Mouse (Mus musculus) heart, embryonic 12.5 days (tissue): ENCODE results near the gene Igsf21. TPM values are rescaled to one million over a fixed set of nuclear protein-coding genes. Genes with fewer than 3 reads are reported as not detected.

ENCODE experiments used
- ATAC-seq: fragments of 200-750 bp; cut with Nextera tagmentation; 2 replicates; pipeline ENCODE4 v1.8.0; 2017; ENCODE audit warnings: moderate TSS enrichment, moderate library complexity; ENCODE audit not compliant: insufficient number of reproducible peaks, low FRiP score
- H3K27ac ChIP-seq: fragments of 300-500 bp; sonication (generic); 2 replicates; pipeline ENCODE4 v1.5.1; 2016; ENCODE audit warnings: mild to moderate bottlenecking, moderate library complexity; ENCODE audit not compliant: poor library complexity, severe bottlenecking
- H3K27me3 ChIP-seq: fragments of 300-500 bp; sonication (generic); replicated peaks from 2 replicates; pipeline ENCODE4 v1.6.1; 2016; ENCODE audit warnings: mild to moderate bottlenecking, moderate library complexity
- H3K36me3 ChIP-seq: fragments of 300-500 bp; sonication (generic); 2 replicates; pipeline ENCODE4 v1.6.1; 2016; ENCODE audit warnings: mild to moderate bottlenecking, moderate library complexity
- H3K4me1 ChIP-seq: fragments of 300-500 bp; sonication (generic); replicated peaks from 2 replicates; pipeline ENCODE4 v1.6.1; 2016; ENCODE audit warnings: mild to moderate bottlenecking
- H3K4me2 ChIP-seq: fragments of 300-500 bp; sonication (generic); 2 replicates; pipeline ENCODE4 v1.6.1; 2016; ENCODE audit warnings: mild to moderate bottlenecking, moderate library complexity
- H3K4me3 ChIP-seq: fragments of 300-500 bp; sonication (generic); 2 replicates; pipeline ENCODE4 v1.5.1; 2016; ENCODE audit warnings: mild to moderate bottlenecking
- H3K9ac ChIP-seq: fragments of 300-500 bp; sonication (generic); 2 replicates; pipeline ENCODE4 v1.6.1; 2016; ENCODE audit warnings: mild to moderate bottlenecking, moderate library complexity
- H3K9me3 ChIP-seq: fragments of 300-500 bp; sonication (generic); replicated peaks from 2 replicates; pipeline ENCODE4 v1.6.1; 2016; ENCODE audit warnings: mild to moderate bottlenecking, moderate library complexity
- WGBS: fragments of 180-500 bp; shearing (Covaris S2); methylation state at CpG from one replicate; pipeline ENCODE4 v1.1.7; 2016; 5-methylcytosine and 5-hydroxymethylcytosine counted together
- polyA plus RNA-seq: library from polyadenylated mRNA; unstranded; fragments of >200 nt; fragmentation: Nextera tagmentation; extraction: Ambion mirVana; gene quantifications from 2 replicates; pipeline ENCODE4 v1.2.1, GENCODE M21; 2016

Gene Igsf21
- polyA plus RNA-seq, 1 experiment from 2014 or later: 0.17 TPM

DNA sequence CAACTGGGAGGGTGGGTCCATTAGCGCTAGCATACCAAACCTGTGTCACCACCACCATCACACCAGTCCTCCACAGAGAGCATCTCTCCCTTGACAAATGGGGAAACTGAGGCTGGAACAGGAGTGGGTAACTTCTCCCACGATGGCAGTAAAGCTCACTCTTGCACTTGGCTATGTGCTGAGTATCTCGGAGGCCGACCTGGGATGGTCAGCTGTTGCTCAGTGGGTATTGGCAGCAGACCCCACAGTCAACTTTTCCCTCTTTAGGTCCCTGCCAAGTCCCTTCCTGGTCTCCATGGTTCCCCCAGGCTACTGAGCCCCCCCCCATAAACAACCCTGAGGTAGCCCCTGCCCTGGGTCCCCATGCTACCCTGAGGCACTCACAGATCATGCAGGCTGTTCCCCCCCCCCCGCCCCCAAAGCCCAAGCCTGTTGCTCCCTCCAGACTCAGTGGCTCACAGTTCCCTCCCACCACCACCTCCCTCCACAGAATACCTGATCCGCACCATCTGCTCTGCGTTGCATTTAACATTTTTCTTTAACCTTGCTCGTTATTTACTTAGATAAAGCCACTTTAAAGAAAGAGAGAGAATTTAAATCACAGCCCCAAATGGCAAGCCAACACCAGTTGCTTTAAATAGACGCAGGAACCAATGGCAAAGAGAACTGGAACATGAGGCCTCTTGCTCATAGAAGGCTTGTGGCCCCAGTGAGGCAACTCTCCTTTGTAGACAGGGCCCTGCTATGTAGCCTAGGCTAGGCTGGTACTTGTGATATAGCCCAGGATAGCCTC lies 11.0 kb downstream of the Igsf21 start:
- no peak overlapping the region for H3K4me3 ChIP-seq
- ATAC-seq: no peak
- H3K4me2 ChIP-seq: no peak overlapping the region
- no peak overlapping the region for H3K27ac ChIP-seq
- H3K27me3 ChIP-seq: peaks cover 33% of the 10 kb centered on the region
- no peaks in the 10 kb centered on the region for H3K36me3 ChIP-seq
- H3K9me3 ChIP-seq: no peaks in the 10 kb centered on the region
- H3K9ac ChIP-seq: no peak overlapping the region
- H3K4me1 ChIP-seq: 0 out of 2 replicates have a peak, but pooled peaks cover 3% of the 10 kb centered on the region
- 52% methylated on average over 9 of the region's 9 CpGs for WGBS

DNA sequence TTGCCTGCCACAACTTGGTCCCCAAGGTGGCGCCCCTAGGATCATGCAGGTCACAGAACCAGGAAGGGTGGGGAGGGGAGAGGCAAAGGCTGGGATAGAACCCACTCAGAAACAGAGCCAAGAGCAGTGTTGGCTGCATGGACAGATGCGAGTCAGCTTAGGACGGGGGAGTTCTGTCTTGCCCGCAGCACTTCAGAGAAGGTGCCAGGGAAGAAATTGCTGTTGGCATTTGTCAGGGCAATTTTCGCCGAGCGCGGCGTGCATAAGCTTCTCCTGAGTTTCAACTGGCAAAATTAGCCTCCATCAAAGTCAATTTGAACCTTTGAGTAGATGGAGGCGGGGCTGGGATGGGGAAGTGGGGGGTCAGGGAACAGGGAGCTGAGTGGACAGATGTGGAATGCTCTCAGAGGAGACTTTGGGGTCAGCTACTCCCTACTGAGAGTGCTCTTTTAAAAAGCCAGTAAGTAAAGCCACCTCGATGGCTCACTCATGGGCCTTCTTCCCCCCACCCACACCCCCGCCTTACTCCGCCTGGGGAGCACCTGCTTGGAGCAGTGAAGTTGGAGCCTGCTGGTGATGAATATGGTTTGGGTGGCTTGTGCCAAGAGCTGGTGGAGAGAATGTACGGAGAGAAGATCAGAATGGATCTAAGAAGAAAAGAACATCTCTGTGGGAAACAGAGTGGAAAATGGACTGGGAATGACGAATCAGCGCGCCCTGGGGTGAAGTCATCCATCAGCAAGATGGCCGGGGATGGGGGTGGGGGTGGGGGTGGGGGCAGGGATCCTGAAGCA lies 12.0 kb downstream of the Igsf21 start:
- H3K27ac ChIP-seq: no peak overlapping the region
- no peak for ATAC-seq

DNA sequence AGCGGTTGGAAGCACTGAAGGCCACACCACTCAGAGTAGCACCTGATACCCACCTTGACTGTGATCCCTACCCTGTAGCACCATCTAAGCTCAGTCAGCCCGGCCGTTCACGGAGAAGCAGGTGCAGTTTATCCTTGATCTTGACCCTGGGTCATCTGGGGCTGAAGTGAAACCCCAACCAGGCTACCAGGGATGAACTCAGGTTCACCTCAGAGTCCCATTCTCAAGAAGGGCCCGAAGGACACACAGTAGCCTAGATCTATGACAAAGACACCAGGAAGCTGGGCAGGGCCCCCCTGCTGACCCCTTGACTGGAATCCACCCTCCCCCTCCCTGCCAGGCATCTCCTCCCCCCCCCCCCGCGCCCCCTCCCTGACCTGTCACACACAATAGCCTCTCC lies 18.7 kb downstream of the Igsf21 start:
- H3K27me3 ChIP-seq: peaks cover 61% of the 10 kb centered on the region
- no peak overlapping the region for H3K4me2 ChIP-seq
- WGBS: 59% methylated on average over 6 of the region's 7 CpGs
- H3K27ac ChIP-seq: no peak overlapping the region
- no peaks in the 10 kb centered on the region for H3K36me3 ChIP-seq
- H3K9me3 ChIP-seq: no peaks in the 10 kb centered on the region
- H3K4me1 ChIP-seq: no peaks in the 10 kb centered on the region
- H3K9ac ChIP-seq: no peak overlapping the region
- no peak overlapping the region for H3K4me3 ChIP-seq
- ATAC-seq: no peak

More for the DNA sequence above, 12.0 kb downstream of the Igsf21 start:
- Histone ChIP-seq H3K4me1 (0 out of 2 replicates have a peak, but pooled peaks cover 3% of the 10 kb centered on the region), H3K4me2 (no peak overlapping the region), H3K9ac (no peak overlapping the region), H3K36me3 (no peaks in the 10 kb centered on the region), H3K27me3 (peaks cover 36% of the 10 kb centered on the region), H3K4me3 (no peak overlapping the region), H3K9me3 (no peaks in the 10 kb centered on the region)
- 77% methylated on average over 18 of the region's 18 CpGs for WGBS

DNA sequence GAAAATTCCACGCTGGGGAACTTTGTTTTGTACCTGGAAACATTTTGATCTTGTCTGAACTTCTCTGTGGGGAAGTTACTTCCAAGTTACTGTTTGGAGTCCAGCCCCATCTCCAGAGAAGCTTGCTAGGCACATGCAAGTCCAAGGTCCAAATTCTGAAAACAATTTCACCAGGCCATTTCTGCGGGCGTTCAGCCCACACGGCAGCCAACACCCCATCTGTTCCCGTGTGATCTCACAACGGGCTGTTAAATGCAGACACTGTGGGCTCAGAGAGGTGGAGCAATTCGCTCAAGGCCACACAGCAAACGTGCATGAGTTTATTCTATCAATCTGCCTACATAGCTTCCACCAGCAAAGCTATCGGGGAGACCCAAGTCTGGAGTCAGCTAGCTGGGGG lies 21.4 kb downstream of the Igsf21 start:
- H3K4me1 ChIP-seq: no peaks in the 10 kb centered on the region
- ATAC-seq: no peak
- H3K36me3 ChIP-seq: no peaks in the 10 kb centered on the region
- H3K4me2 ChIP-seq: no peak overlapping the region
- no peaks in the 10 kb centered on the region for H3K9me3 ChIP-seq
- WGBS: 67% methylated on average over 9 of the region's 9 CpGs
- H3K27me3 ChIP-seq: peaks cover 70% of the 10 kb centered on the region
- no peak overlapping the region for H3K27ac ChIP-seq
- H3K9ac ChIP-seq: no peak overlapping the region
- no peak overlapping the region for H3K4me3 ChIP-seq

DNA sequence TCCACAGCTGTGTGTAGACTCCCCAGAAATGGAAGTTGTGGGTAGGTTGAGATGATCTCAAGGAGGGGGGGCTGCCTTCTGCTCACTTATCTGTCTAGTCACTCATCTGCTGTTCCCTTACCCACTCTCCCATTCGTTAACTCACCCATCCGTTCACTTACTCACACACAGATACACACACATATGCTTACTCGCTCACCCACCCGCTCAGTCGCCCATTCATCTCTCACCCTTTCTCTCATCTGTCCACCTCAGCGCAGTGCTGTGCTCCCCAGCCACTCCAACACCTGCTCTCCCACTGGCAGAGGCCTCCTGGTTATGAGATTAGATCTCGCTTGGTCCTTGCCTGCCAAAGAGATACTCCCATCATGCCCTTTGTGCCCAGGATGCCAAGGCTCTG lies 22.1 kb downstream of the Igsf21 start:
- no peak for ATAC-seq
- Histone ChIP-seq H3K9ac (no peak overlapping the region), H3K36me3 (no peaks in the 10 kb centered on the region), H3K4me3 (no peak overlapping the region), H3K4me1 (no peaks in the 10 kb centered on the region), H3K27me3 (peaks cover 69% of the 10 kb centered on the region), H3K27ac (no peak overlapping the region), H3K9me3 (no peaks in the 10 kb centered on the region), H3K4me2 (no peak overlapping the region)
- 73% methylated on average over 7 of the region's 7 CpGs for WGBS

DNA sequence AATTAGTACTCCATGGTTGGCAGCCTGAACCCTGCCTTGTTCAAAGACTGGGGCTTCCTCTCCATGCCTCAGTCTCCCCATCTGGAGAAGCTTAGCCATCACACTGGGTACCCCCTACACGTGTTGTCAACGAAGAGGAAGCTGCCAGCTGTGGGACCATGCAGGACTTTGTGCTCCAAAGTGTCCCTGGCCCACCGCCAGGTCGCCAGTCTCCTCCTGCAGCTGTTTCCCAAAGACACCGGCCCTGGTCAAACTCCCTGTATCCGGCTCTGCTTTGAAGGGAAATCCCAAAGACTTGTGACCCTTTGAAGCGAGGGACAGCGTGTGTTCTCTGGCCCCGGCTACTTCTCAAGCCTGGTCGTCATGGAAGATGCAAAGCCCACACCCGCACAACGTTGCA lies 23.5 kb downstream of the Igsf21 start:
- Histone ChIP-seq H3K36me3 (no peaks in the 10 kb centered on the region), H3K9me3 (no peaks in the 10 kb centered on the region), H3K27ac (no peak overlapping the region), H3K9ac (no peak overlapping the region), H3K27me3 (peaks cover 63% of the 10 kb centered on the region), H3K4me2 (no peak overlapping the region), H3K4me1 (no peaks in the 10 kb centered on the region), H3K4me3 (no peak overlapping the region)
- 41% methylated on average over 12 of the region's 12 CpGs for WGBS
- ATAC-seq: no peak

DNA sequence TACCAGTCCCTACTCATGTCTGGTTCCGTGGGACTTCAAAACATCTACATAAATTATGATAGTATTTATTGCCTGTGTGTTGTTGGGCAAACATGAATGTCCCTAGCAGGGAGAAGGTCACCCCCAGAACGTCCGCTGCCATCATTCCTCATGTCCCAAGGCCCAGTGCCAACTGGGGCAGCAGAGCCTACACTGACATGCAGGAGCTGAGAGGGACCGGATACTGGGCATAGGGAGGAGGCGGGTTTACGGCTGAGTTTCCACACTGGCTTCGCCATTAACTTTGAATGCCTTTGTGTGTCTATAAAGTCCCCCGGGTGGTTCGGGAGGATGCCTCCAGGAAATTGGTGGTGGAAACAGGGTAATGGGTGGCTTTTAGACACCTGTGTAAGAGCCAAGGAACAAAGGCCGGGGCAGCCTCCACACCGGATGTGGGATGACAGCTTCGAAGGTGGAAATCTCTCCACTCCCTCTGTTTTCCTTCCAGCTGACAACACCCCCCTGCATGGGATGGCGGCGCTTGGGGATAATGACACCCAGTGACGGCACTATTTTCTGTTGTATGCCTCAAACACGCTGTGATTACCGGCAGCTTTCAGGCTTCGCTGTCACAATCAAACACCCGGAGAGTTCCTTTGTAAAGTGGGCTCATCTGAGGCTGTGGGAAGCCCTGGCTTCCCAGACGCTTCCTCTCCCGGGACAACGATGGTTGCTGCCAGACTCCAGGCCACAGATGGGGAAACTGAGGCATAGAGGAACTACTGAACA lies 26.1 kb downstream of the Igsf21 start:
- Histone ChIP-seq H3K36me3 (no peaks in the 10 kb centered on the region), H3K9ac (no peak overlapping the region), H3K9me3 (no peaks in the 10 kb centered on the region), H3K4me3 (no peak overlapping the region), H3K27me3 (peaks cover 57% of the 10 kb centered on the region), H3K27ac (no peak overlapping the region), H3K4me2 (no peak overlapping the region), H3K4me1 (no peaks in the 10 kb centered on the region)
- no peak for ATAC-seq
- 56% methylated on average over 22 of the region's 22 CpGs for WGBS

DNA sequence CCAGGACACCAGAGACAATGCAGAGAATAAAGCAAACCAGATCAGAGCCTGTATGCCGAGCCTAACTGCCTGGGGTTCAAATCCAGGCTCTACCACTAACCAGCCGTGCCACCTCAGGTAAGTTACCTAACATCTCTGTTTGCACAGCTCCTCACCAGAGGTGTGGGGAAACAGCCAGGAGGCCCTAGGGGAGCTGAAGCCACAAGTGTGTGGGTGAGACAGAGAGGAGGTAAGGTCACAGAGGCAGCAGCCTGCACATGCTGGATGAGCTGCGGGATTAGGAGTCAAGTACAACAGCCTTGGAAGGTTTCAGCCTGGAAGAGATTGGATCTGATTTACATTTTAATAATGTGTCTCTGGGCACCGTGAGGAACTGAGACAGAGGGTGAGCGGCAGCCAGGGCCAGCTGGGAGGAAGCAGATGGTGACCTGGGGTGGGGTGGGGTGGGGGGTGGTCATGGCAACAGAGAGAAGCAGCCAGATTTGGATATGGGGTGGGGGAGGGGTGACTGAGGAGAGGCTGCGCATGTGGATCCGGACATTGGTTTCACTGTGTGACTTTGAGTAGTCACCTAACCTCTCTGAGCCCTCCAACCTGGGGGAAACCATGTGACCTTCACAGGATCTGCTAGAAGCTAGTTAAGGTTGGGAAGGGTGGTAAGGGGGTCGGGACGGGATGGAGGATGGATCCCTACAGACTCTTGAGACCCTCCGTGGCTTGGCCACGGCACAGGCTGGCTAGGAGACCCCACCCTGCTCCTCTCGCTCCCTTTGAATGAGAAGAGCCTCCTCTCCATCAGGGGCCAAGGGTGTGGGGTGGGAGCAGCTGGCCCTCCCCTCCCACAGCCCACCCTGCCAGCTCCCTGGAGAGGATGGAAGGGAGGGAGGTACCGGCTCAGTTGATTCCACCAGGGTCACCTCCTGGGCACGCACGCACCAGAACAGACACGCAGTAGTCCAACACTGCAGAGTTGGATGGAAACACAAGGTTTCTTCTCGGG lies 27.4 kb downstream of the Igsf21 start:
- Histone ChIP-seq H3K4me1 (no peaks in the 10 kb centered on the region), H3K27ac (no peak overlapping the region), H3K27me3 (peaks cover 50% of the 10 kb centered on the region), H3K4me3 (no peak overlapping the region), H3K9me3 (no peaks in the 10 kb centered on the region), H3K9ac (no peak overlapping the region), H3K4me2 (no peak overlapping the region), H3K36me3 (no peaks in the 10 kb centered on the region)
- 67% methylated on average over 17 of the region's 17 CpGs for WGBS
- ATAC-seq: no peak

DNA sequence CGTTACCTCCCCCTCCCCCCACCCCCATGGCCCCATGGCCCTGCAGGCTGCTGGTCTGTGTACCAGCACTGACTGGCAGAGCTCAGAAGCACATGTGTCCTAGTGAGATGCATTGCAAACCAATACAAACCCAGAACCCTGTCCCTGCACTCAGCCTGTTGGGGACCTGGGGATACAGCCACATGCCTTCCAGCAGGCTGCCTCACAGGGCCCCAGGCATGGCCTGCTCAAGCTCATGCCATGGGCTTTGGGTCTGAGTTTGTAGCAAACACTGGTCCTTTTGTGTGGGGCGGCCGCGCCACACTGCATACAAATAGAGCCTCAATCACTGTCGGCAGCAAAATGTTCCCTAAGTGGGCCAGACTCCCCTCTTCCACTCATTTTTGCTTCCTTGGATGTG lies 28.2 kb downstream of the Igsf21 start:
- H3K4me3 ChIP-seq: no peak overlapping the region
- no peak overlapping the region for H3K27ac ChIP-seq
- H3K9me3 ChIP-seq: no peaks in the 10 kb centered on the region
- H3K27me3 ChIP-seq: peaks cover 49% of the 10 kb centered on the region
- WGBS: 87% methylated on average over 5 of the region's 5 CpGs
- H3K4me1 ChIP-seq: no peaks in the 10 kb centered on the region
- H3K9ac ChIP-seq: no peak overlapping the region
- no peak for ATAC-seq
- no peaks in the 10 kb centered on the region for H3K36me3 ChIP-seq
- no peak overlapping the region for H3K4me2 ChIP-seq

DNA sequence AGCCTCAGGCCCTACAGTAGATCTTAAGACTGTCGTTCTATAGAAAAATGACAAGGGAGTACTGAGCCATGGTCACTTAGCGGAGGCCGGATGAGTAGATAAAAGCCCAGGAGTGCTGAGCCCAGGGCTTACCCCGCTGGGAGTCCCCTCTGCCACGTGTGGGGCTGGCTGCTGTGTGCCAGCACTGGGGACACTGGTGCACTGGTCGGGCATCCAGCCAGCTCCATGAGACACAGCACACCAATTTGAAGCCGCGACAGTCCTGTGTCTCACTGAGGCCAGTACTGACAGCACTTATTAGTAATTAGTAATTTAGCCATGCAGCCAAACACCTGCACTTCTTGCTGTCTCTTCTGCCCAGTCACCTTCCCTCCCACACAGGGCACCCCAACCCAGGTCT lies 28.6 kb downstream of the Igsf21 start:
- H3K27me3 ChIP-seq: peaks cover 49% of the 10 kb centered on the region
- 74% methylated on average over 8 of the region's 8 CpGs for WGBS
- H3K36me3 ChIP-seq: no peaks in the 10 kb centered on the region
- no peak for ATAC-seq
- H3K9me3 ChIP-seq: no peaks in the 10 kb centered on the region
- no peak overlapping the region for H3K27ac ChIP-seq
- no peak overlapping the region for H3K4me3 ChIP-seq
- H3K4me1 ChIP-seq: no peaks in the 10 kb centered on the region
- H3K4me2 ChIP-seq: no peak overlapping the region
- H3K9ac ChIP-seq: no peak overlapping the region
